Mouse (Mus musculus) 3134 (cell line): ENCODE measurements around the gene Mcrs1.
A peak's percentile ranks its signal among the peaks of the same experiment; 100 is the strongest.
"Not testable (repeated sequence)": the region's sequence is repeated elsewhere in the genome, so short reads cannot be mapped to it uniquely, and the experiment has no call there.

ENCODE experiments used
- DNase-seq: peaks from one replicate; pipeline ENCODE4 v3.0.0-alpha.2; 2011; ENCODE audit warnings: low spot score; ENCODE audit not compliant: insufficient read length; ENCODE audit errors: extremely low read depth

Gene Mcrs1

GRCm38 (mm10) chr15:99251626-99252380 is at the start of gene Mcrs1:
Gene Mcrs1 (minus strand): TSS chr15:99251961.
- peak; percentile 95 for DNase-seq

- DNase-seq = no peak
Measured at GRCm38 (mm10) chr15:99296213-99296612, 44.5 kb upstream of the Mcrs1 start.

GRCm38 (mm10) chr15:99295484-99295981 is 43.8 kb upstream of the Mcrs1 start, which contains the start of gene Fam186b:
Gene Fam186b (minus strand): TSS chr15:99295888.
- DNase-seq = no peak

DNA sequence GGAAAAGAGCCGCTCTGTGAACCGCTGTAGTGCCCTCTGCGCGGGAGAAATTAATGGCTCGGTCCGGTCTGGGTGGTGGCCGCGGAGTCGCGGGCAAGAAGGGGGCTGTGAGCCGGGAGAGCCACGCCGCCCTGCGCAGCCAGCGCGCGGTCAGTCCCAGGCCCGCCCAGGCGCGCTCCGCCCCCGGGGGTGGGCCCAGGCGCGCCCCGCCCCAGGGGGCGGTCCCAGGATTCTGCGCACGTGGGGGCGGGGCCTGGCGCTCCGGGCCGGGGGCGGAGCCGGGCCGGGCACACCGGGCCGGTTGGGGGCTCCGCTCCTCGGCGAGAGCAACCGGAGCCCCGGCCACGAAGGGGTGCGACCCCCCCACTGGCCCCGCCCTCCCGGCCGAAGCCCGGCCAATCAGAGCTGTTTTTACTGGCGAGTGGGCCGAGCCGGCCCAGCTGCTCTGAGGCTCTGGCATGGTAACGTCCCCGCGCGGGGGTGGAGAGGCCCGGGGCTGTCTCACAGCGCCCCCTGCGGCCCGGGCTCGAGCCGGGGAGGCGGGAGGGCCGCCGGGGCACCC is 43.1 kb upstream of the Mcrs1 start, which contains the start of gene Prpf40b:
Prpf40b (plus strand) TSS at position 275 of the 562 bp plus-strand sequence.
- DNase-seq = peak; percentile 84

DNA sequence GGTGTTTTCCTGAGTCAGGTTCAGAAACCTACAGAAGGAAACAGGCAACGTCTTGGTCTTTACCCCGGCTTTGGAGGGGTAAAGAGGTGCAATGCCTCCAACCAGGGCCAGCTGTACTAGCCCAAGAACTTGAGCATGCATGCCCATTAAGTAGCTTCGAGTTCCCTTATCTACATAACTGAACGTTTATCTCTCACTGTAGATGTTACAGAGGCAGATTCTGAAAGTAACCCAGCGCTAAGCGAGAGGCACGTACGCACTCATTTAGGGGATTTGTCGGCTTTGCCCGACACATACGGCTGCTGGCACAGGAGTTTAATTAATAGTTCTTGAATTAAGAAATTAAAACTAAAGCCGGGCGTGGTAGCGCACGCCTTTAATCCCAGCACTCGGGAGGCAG is 42.5 kb upstream of the Mcrs1 start:
- no peak for DNase-seq

GRCm38 (mm10) chr15:99290586-99290985 is 38.8 kb upstream of the Mcrs1 start:
- no peak for DNase-seq

- no peak for DNase-seq
Measured at GRCm38 (mm10) chr15:99285189-99285535, 33.4 kb upstream of the Mcrs1 start.

GRCm38 (mm10) chr15:99284527-99285188 is 32.9 kb upstream of the Mcrs1 start:
- DNase-seq = no peak

GRCm38 (mm10) chr15:99283456-99283855 is 31.7 kb upstream of the Mcrs1 start:
- no peak for DNase-seq

DNA sequence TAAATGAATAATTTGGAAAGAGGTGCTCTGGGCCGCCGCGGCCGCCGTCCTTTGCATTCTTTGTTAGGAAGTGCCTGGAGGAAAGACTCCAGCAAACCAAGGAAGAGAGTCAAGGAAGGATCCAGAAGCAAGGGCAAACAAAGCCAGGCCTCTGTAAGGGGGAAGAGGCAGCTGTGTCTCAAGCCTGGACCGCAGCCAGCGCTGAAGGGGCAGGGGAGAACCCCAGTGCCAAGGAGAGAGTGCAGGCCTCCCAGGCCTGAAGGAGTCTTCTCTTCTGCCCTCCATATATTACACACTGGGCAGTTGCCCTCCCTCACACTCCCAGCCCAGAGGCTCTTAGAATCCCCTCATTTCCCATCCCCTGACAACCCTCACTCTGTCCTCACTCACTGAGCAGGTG is 26.5 kb upstream of the Mcrs1 start:
- no peak for DNase-seq

DNA sequence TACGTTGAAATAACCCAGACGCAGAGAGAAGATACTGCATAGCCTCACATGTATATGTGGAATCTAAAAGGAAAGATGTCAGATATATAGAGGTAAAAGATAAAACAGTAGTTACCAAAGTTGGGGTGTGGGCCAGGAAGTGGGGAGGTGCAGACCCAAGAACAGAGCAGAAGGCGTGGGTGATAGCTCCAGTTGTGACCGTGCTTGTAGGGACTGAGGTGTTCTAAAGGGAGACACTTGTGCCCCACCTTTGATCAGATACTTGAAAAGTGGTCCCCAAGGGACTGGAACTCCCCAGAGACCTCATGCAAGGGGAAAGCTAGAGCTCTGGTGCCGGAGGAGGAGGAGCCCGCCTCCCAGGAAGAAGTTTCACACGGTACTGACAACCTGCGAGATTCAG is 24.3 kb upstream of the Mcrs1 start:
- DNase-seq = no peak

GRCm38 (mm10) chr15:99265679-99266078 is 13.9 kb upstream of the Mcrs1 start:
- peak; percentile 54 for DNase-seq

DNA sequence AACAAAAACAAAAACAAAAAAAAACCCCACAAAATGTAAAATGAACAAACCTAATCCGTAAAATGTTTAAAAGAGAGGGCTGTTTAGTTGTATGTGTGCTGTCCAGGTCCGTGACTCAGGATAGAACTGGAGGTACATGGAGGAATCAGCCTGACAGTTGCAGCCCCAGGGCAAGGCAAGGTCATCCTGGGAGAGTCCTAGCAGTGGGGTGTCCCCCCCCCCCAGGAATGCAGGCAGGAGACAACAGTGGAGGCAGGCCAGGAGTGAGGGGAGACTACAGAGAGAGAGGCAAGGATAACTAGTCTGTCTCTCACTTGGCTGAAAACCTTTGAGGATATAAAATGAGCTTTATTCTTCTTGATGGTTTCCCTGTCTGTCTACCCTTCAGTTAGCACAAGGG is 12.6 kb upstream of the Mcrs1 start:
- no peak for DNase-seq

- DNase-seq = no peak
Measured at GRCm38 (mm10) chr15:99262702-99263101, 10.9 kb upstream of the Mcrs1 start.

DNA sequence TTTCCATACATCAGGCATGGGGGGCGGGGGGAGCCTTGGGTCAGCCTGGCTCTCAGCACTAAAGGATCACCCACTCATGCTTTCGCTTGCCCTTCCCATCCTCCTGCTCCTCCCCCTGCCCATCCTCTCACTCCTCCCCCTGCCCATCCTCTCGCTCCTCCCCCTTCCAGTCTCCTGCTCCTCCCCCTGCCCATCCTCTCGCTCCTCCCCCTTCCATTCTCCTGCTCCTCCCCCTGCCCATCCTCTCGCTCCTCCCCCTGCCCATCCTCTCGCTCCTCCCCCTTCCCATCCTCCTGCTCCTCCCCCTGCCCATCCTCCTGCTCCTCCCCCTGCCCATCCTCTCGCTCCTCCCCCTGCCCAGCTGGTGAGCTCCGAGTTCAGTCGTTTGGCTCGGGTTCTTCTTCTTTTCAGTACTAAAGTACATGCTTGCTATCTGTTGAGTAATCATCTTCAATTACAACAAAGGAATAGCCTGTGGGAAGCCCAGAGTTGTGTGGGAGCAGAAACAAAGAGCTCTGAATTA is 8.0 kb upstream of the Mcrs1 start:
- peak; percentile 78 for DNase-seq

- DNase-seq = no peak
Measured at GRCm38 (mm10) chr15:99259167-99259729, 7.5 kb upstream of the Mcrs1 start.

- DNase-seq = no peak
Measured at GRCm38 (mm10) chr15:99255241-99255749, 3.5 kb upstream of the Mcrs1 start.

DNA sequence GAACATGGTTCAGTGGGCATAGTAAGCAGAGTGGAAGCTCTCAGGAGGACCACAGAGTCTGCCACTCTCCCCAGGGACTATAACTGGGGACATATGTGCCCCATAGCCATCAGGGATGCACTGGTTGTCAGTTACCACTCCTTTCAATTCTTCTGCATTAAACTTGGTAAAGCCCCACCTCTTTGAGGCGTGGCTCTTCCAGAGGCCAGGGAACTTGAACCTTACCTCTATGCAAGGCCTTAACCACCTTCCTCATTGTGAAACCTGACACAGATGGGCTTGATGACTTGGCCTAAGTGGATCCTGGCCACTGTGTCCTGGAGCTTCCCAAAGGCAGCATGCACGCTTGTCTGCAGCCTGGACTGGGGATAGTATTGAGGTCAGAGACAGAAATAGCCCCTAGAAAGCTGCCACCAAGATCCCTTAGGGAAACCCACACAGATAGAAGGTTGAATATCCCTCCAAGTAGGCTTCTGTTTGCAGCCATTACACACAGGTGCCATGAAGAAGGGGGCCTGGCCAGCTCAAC is 2.8 kb upstream of the Mcrs1 start:
- DNase-seq = no peak

DNA sequence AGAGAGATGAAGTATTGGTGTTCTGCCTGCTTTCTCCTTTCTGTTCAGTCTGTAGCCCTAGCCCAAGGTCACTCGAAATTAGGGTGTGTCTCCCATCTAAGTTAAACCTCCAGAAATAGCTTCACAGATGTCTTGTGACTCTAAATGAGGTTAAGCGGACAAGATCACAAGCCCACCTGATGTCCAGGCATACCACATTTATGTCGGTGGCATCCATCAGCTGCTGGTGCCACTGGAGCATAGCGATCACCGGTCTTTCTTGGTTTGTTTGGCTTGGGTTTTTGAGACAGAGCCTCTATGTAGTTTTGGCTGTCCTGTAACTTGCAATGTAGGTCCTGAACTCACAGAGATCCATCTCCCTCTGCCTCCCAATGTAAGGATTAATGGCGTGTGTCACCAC is 2.0 kb upstream of the Mcrs1 start:
- DNase-seq = no peak

DNA sequence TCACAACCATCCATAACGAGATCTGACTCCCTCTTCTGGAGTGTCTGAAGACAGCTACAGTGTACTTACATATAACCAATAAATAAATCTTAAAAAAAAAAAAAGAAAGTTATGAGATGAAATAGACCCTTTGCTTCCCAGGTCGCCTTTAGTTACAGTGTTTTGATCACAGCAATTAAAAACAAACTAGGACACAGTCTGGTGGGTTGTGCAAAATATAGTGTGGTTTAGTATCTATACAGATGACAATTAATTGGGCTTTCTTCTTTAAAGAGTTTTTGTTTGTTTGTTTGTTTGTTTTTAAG is 1.4 kb upstream of the Mcrs1 start:
- DNase-seq = not testable (repeated sequence)
